Mouse (Mus musculus) bone marrow macrophage, adult 2 months (primary cell): ENCODE measurements at regions not wholly inside any gene's neighbourhood (a gene's known extent, or its start where the extent isn't known, plus 50 kb on each side); places are given as distances from the start of the nearest gene placed in this dataset.

Experiments used
- CTCF ChIP-seq: IDR thresholded peaks from 2 replicates; pipeline ENCODE4 v1.5.1; 2012; ENCODE audit warnings: low read depth, mild to moderate bottlenecking, low read length, moderate library complexity
- POLR2A ChIP-seq: IDR thresholded peaks from 2 replicates; pipeline ENCODE4 v1.6.1; 2012; ENCODE audit warnings: mild to moderate bottlenecking, low read depth, low read length, borderline replicate concordance

DNA sequence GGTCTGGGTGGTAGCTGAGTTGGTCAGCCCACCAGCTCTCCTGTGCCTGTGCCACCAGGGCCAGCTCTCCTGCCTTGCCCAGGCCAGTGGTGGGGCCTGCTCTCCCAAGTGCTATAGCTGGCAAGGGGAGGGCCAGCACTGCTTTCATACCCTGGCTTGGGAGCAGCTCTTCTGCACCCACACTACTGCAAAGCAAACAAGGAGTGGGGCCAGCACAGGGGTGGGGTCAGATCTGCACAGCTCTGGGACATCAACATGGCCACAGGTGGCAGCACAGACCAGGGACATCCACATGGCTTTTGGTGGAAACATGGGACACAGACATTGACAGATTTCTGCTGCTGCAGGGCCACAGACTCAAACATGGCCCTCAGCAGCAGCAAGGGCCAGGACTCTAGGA, 52.9 kb upstream of the AU015836 start:
- no peak for TF ChIP-seq CTCF
- TF ChIP-seq POLR2A, result no peak
